Mouse (Mus musculus) midbrain, embryonic 12.5 days (tissue): ENCODE measurements around the gene Ppara. TPM values are rescaled to one million over a fixed set of nuclear protein-coding genes. Genes with fewer than 3 reads are reported as not detected.

Experiments
- ATAC-seq: fragments of 200-750 bp; cut with Nextera tagmentation; 2 replicates; pipeline ENCODE4 v1.8.0; 2017; ENCODE audit warnings: low read depth, moderate TSS enrichment, moderate library complexity; ENCODE audit not compliant: low FRiP score
- H3K27ac ChIP-seq: fragments of 300-500 bp; sonication (generic); replicated peaks from 2 replicates; pipeline ENCODE4 v1.5.1; 2016; ENCODE audit warnings: mild to moderate bottlenecking
- H3K27me3 ChIP-seq: fragments of 300-500 bp; sonication (generic); 2 replicates; pipeline ENCODE4 v1.6.1; 2016; ENCODE audit warnings: mild to moderate bottlenecking
- H3K36me3 ChIP-seq: fragments of 300-500 bp; sonication (generic); 2 replicates; pipeline ENCODE4 v1.6.1; 2016
- H3K4me1 ChIP-seq: fragments of 300-500 bp; sonication (generic); 2 replicates; pipeline ENCODE4 v1.6.1; 2016
- H3K4me2 ChIP-seq: fragments of 300-500 bp; sonication (generic); replicated peaks from 2 replicates; pipeline ENCODE4 v1.6.1; 2016; ENCODE audit warnings: mild to moderate bottlenecking, moderate library complexity
- H3K4me3 ChIP-seq: fragments of 300-500 bp; sonication (generic); 2 replicates; pipeline ENCODE4 v1.5.1; 2016; ENCODE audit warnings: mild to moderate bottlenecking
- H3K9ac ChIP-seq: fragments of 300-500 bp; sonication (generic); replicated peaks from 2 replicates; pipeline ENCODE4 v1.6.1; 2016; ENCODE audit warnings: mild to moderate bottlenecking, moderate library complexity
- H3K9me3 ChIP-seq: fragments of 300-500 bp; sonication (generic); 2 replicates; pipeline ENCODE4 v1.6.1; 2016; ENCODE audit warnings: mild to moderate bottlenecking
- WGBS: fragments of 180-500 bp; shearing (Covaris S2); methylation state at CpG from one replicate; pipeline ENCODE4 v1.1.7; 2016; 5-methylcytosine and 5-hydroxymethylcytosine counted together
- polyA plus RNA-seq: library from polyadenylated mRNA; unstranded; fragments of >200 nt; fragmentation: Nextera tagmentation; extraction: Ambion mirVana; gene quantifications from 2 replicates; pipeline ENCODE4 v1.2.1, GENCODE M21; 2016

The Ppara gene
- polyA plus RNA-seq, 1 experiment from 2014 or later = 0.79 TPM

- Histone ChIP-seq H3K4me1 (no peaks in the 10 kb centered on the region), H3K27me3 (peaks cover 3% of the 10 kb centered on the region; the same call in 1 of the 2 replicates), H3K36me3 (no peaks in the 10 kb centered on the region), H3K9ac (no peak overlapping the region), H3K4me3 (no peak overlapping the region), H3K4me2 (no peak overlapping the region), H3K9me3 (no peaks in the 10 kb centered on the region), H3K27ac (no peak overlapping the region)
- ATAC-seq = no peak
- 76% methylated on average over 16 of the region's 16 CpGs for WGBS
Measured at GRCm38 (mm10) chr15:85788633-85789032, 53.9 kb downstream of the Ppara start.

DNA sequence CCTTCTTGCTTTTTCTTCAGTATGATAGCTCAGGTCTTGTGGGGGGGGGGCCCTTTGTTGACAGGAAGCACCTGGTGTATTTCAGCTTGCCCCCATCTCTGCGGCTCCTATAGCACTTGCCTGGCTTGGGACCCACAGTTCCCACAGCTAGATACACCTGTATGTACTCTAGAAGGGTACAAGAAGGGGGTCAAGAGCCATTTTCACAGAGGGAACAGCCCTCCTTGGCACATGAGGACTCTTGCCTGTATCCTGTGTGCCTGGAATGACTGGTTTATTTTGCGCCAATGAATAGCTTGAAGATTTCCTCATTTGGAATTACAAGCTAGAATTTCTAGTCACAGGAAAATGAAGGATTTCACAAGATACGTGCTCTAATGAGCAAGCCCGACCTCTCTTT is 56.7 kb downstream of the Ppara start:
- WGBS = 85% methylated on average over 4 of the region's 4 CpGs
- Histone ChIP-seq H3K4me3 (no peak overlapping the region), H3K27ac (no peak overlapping the region), H3K9me3 (no peaks in the 10 kb centered on the region), H3K4me2 (no peak overlapping the region), H3K36me3 (no peaks in the 10 kb centered on the region), H3K4me1 (no peaks in the 10 kb centered on the region), H3K27me3 (peaks cover 3% of the 10 kb centered on the region; the same call in 1 of the 2 replicates), H3K9ac (no peak overlapping the region)
- ATAC-seq = no peak

- no peak overlapping the region for H3K9ac ChIP-seq
- no peak overlapping the region for H3K4me3 ChIP-seq
- ATAC-seq = no peak
- peaks cover 3% of the 10 kb centered on the region; the same call in 1 of the 2 replicates for H3K27me3 ChIP-seq
- no peak overlapping the region for H3K27ac ChIP-seq
- no peaks in the 10 kb centered on the region for H3K9me3 ChIP-seq
- WGBS = 93% methylated on average over 1 of the region's 1 CpGs
- no peak overlapping the region for H3K4me2 ChIP-seq
- no peaks in the 10 kb centered on the region for H3K4me1 ChIP-seq
- H3K36me3 ChIP-seq = no peaks in the 10 kb centered on the region
Measured at GRCm38 (mm10) chr15:85792819-85793218, 58.0 kb downstream of the Ppara start.

DNA sequence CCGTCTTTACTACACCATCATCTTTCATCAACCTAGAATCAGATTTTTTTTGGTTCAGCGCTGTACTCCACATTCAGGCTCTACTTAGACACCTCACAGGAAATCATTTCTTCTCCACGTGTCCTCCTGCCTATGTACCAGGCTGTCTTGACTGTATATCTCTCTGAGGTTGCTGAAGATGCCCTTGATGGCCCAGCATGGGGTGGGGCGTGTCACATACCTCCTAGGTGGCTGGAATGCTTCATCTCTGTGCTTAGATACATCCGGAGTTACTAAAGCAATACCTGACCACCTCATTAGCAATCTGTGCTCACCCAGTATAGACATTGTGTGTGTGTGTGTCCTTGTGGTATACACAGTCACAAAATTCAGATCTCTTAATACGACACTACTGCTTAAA is 60.7 kb downstream of the Ppara start:
- no peak overlapping the region for H3K4me3 ChIP-seq
- H3K36me3 ChIP-seq = no peaks in the 10 kb centered on the region
- H3K4me2 ChIP-seq = no peak overlapping the region
- H3K27me3 ChIP-seq = peaks cover 3% of the 10 kb centered on the region; the same call in 1 of the 2 replicates
- no peak overlapping the region for H3K27ac ChIP-seq
- no peak for ATAC-seq
- WGBS = 82% methylated on average over 6 of the region's 6 CpGs
- no peaks in the 10 kb centered on the region for H3K9me3 ChIP-seq
- no peak overlapping the region for H3K9ac ChIP-seq
- H3K4me1 ChIP-seq = no peaks in the 10 kb centered on the region

DNA sequence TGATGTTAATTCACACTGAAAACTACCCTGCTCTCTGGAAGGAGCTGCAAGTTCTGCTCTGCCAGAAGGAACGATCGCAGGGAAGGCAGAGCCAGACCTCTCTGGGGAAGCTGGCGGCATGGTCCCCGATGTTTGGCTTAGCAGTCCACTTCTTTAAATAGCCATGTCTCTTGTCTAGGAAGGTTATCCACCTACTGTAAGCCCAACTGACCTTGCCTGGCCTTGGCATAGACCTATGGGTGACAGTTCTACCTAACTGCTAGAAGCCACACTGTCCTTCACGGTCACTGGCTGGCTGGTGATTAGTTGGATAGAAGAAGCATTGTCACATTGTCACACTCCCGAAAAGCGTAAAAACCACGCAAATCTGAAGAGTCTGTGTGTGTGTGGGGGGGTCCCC is 63.9 kb downstream of the Ppara start:
- no peak overlapping the region for H3K27ac ChIP-seq
- 92% methylated on average over 8 of the region's 8 CpGs for WGBS
- H3K9ac ChIP-seq = no peak overlapping the region
- no peak overlapping the region for H3K4me3 ChIP-seq
- H3K36me3 ChIP-seq = no peaks in the 10 kb centered on the region
- 0 out of 2 replicates have a peak, but pooled peaks cover 3% of the 10 kb centered on the region for H3K4me1 ChIP-seq
- no peak overlapping the region for H3K4me2 ChIP-seq
- H3K27me3 ChIP-seq = no peaks in the 10 kb centered on the region
- ATAC-seq = no peak
- no peaks in the 10 kb centered on the region for H3K9me3 ChIP-seq

DNA sequence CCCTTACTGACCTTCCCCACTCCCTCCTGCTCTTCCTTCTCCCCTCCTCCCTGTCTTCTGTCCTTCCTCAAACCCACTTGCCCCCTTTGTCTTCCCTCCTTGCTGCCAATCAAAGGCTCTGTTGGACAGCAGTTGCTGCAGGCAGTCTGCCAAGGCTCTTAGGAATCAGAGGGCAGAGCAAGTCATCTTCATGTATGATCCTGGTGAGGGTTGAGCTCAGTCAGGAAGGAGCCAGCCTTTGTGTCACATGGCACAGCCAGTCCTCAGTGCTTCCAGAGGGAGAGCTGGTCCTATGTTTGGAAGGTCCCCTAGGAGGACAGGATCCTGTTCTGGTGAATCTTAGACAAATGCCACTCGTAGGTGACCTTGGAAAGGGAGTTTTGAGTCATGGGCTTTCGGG is 68.1 kb downstream of the Ppara start:
- Histone ChIP-seq H3K4me3 (no peak overlapping the region), H3K4me1 (0 out of 2 replicates have a peak, but pooled peaks cover 3% of the 10 kb centered on the region), H3K27ac (no peak overlapping the region), H3K4me2 (no peak overlapping the region), H3K27me3 (no peaks in the 10 kb centered on the region), H3K9ac (no peak overlapping the region), H3K9me3 (no peaks in the 10 kb centered on the region), H3K36me3 (no peaks in the 10 kb centered on the region)
- ATAC-seq = no peak
- 89% methylated on average over 2 of the region's 2 CpGs for WGBS

DNA sequence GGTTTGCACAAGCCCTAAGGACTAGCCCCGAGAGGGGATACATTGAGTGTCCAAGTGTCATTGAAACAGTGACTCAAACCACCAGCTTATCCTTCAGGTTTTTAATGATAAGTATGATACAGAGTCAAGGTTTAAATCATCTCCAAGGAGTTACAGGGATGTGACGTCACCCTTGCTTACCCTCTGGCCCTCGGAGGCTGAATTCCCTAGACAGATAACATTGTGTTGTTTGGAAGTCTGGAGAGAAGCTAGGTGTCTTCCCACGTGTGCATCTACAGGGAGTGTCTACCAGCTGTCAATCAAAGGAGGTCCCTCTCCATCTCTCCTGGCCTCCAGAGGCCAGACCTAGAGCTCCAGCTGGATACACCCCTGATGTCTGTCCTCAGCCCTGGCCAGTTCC is 72.1 kb downstream of the Ppara start:
- Histone ChIP-seq H3K9ac (no peak overlapping the region), H3K27ac (no peak overlapping the region), H3K9me3 (no peaks in the 10 kb centered on the region), H3K4me1 (peaks cover 9% of the 10 kb centered on the region), H3K27me3 (no peaks in the 10 kb centered on the region), H3K36me3 (no peaks in the 10 kb centered on the region), H3K4me2 (no peak overlapping the region), H3K4me3 (no peak overlapping the region)
- 86% methylated on average over 4 of the region's 4 CpGs for WGBS
- ATAC-seq = no peak

GRCm38 (mm10) chr15:85807404-85807803 is 72.6 kb downstream of the Ppara start:
- 88% methylated on average over 4 of the region's 4 CpGs for WGBS
- ATAC-seq = no peak
- Histone ChIP-seq H3K36me3 (no peaks in the 10 kb centered on the region), H3K27ac (no peak overlapping the region), H3K4me1 (peaks cover 9% of the 10 kb centered on the region), H3K27me3 (no peaks in the 10 kb centered on the region), H3K4me2 (no peak overlapping the region), H3K9ac (no peak overlapping the region), H3K9me3 (no peaks in the 10 kb centered on the region), H3K4me3 (no peak overlapping the region)

- no peak for ATAC-seq
- WGBS = 85% methylated on average over 6 of the region's 6 CpGs
Measured at GRCm38 (mm10) chr15:85808031-85808430, 73.2 kb downstream of the Ppara start.

GRCm38 (mm10) chr15:85808434-85808833 is 73.7 kb downstream of the Ppara start:
- WGBS = 38% methylated on average over 8 of the region's 8 CpGs
- H3K9me3 ChIP-seq = no peaks in the 10 kb centered on the region

More at GRCm38 (mm10) chr15:85808031-85808430, 73.2 kb downstream of the Ppara start:
- H3K4me2 ChIP-seq = no peak overlapping the region
- no peak overlapping the region for H3K4me3 ChIP-seq
- H3K36me3 ChIP-seq = no peaks in the 10 kb centered on the region
- peaks cover 6% of the 10 kb centered on the region for H3K4me1 ChIP-seq
- H3K27ac ChIP-seq = no peak overlapping the region
- no peaks in the 10 kb centered on the region for H3K27me3 ChIP-seq
- H3K9me3 ChIP-seq = no peaks in the 10 kb centered on the region
- no peak overlapping the region for H3K9ac ChIP-seq

GRCm38 (mm10) chr15:85809091-85809490 is 74.3 kb downstream of the Ppara start:
- Histone ChIP-seq H3K9me3 (no peaks in the 10 kb centered on the region), H3K27ac (no peak overlapping the region), H3K4me3 (no peak overlapping the region), H3K4me1 (peaks cover 6% of the 10 kb centered on the region), H3K4me2 (no peak overlapping the region), H3K36me3 (no peaks in the 10 kb centered on the region), H3K9ac (no peak overlapping the region), H3K27me3 (no peaks in the 10 kb centered on the region)
- 91% methylated on average over 12 of the region's 12 CpGs for WGBS
- no peak for ATAC-seq

More at GRCm38 (mm10) chr15:85808434-85808833, 73.7 kb downstream of the Ppara start:
- Histone ChIP-seq H3K27me3 (no peaks in the 10 kb centered on the region), H3K36me3 (no peaks in the 10 kb centered on the region), H3K4me2 (no peak overlapping the region), H3K27ac (no peak overlapping the region), H3K9ac (no peak overlapping the region), H3K4me1 (peaks cover 6% of the 10 kb centered on the region), H3K4me3 (no peak overlapping the region)
- no peak for ATAC-seq

GRCm38 (mm10) chr15:85810462-85810805 is 75.7 kb downstream of the Ppara start:
- no peak for ATAC-seq
- no peaks in the 10 kb centered on the region for H3K27me3 ChIP-seq
- H3K9me3 ChIP-seq = no peaks in the 10 kb centered on the region
- H3K36me3 ChIP-seq = no peaks in the 10 kb centered on the region
- H3K4me3 ChIP-seq = peak overlapping the region; percentile 70; the same call in 1 of the 2 replicates
- 0 out of 2 replicates have a peak overlapping the region, but pooled peaks have one; percentile 80 for H3K27ac ChIP-seq
- peaks cover 6% of the 10 kb centered on the region for H3K4me1 ChIP-seq
- peak overlapping the region; percentile 72 for H3K4me2 ChIP-seq
- H3K9ac ChIP-seq = peak overlapping the region; percentile 75; the same call in 1 of the 2 replicates
- WGBS = 84% methylated on average over 5 of the region's 5 CpGs
